Mouse (Mus musculus) adipose tissue, adult 10 weeks (tissue): ENCODE results near the gene Foxp2. TPM values are rescaled to one million over a fixed set of nuclear protein-coding genes. Genes with fewer than 3 reads are reported as not detected.

Source experiments
- polyA plus RNA-seq: library from polyadenylated mRNA; stranded (reverse); fragments of 350-450 nt; fragmentation: Illumina TruSeq; extraction: RNeasy Lipid Tissue Mini Kit (QIAGEN cat#74804); gene quantifications from one replicate; pipeline ENCODE4 v1.2.3, GENCODE M21; 2014; ENCODE audit warnings: low read depth, low replicate concordance

The Foxp2 gene
- polyA plus RNA-seq: 0.51 TPM

DNA sequence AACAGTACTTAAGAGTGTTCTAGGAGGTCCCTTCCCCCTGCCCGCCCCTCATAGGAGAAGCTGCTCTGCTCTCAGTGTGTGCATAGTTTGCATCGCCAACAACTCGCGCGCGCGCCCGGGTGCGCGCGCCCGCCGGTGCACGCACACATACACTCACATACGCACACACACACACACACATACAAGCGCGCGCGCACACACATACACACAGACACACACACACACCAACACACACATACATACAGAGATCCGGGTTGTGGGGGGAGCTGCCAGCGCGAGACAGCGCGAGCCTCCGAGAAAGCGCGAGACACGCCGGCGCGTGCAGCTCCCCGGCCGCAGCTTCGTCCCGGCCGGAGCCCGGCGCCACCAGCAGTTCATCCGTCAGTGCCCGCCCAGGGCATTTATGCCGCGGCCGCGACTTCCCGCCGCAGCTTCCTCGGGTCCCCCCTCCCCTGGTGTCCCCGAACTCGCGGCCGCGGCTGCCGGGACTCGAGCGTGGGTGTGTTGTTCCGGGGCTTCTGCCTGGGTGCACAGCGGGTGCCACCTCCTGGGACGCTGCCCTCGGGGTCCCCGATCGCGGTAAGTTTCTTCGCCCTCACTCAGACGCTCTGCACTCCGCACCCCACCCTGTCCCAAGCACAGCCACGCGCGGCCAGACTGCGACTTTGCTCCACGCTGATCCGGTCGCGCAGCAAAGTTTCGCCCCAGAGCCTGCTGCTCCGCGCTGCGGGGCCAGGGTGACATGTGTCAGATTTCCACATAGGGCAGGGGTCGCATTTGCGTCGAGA lies at the start of gene Foxp2:
Gene Foxp2, plus strand, starts transcription at position 167 of the 788 bp plus-strand sequence.

Other genes with a start within 250 kb of the Foxp2 start
- 0.19 TPM for gene Ppp1r3a, start 146.1 kb upstream of the Foxp2 start, polyA plus RNA-seq